Mouse (Mus musculus): ENCODE measurements around the gene Gstp3.

Gene Gstp3

DNA sequence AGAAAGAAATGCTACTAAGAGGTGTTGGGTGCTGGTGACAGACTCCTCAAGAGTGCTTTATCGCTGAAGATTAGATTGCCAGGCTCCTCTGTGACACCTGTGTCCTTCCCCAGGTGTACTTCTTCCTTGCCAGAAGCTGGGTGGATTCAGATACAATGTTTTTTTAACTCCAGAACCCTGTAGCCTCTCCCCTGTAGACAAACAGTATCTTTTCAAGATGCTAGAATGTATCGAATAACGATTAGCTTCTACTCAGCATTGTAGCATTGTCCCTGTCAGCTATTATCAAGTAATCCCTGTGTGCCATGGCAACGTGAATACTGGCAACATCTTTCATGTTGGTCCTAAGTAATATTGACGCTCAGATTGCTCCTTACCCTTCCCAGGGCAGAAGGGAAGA, 25.6 kb downstream of the Gstp3 start:
- no peak for DNase-seq

DNA sequence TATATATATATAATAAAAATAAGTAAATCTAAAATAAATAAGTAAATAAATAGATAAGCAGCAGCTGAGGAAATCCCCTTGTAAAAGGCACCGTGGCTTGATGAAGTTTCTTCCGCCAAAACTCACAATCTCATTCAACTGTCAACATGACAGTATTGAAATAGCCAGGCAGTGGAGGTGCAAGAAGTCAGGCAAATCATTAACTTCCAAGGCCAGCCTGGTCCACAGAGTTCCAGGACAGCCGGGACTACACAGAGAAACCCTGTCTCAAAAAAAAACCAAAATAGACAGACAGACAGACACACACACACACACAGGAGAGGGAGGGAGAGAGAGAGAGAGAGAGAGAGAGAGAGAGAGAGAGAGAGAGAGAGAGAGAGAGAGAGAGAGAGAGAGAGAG, 26.1 kb downstream of the Gstp3 start:
- no peak for DNase-seq

DNA sequence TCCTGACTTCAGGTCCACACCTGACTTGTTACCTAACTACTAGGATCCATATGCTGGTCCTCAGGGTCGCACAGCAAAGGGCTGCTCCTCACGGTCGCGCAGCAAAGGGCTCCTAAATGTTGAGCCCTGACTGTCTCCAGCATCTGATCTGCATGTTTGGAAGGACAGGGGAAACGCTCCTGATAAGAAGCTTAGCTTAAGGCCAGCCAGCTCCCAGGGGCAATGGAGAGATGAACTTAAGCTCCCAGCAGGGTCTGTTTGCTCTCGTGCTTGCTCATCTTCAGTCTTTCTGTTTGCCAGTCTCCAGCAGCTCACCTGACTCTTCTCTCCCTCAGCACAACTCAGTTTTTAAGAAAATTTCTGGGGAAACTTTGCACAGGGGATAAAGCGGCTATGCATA, 26.7 kb downstream of the Gstp3 start:
- DNase-seq: no peak

DNA sequence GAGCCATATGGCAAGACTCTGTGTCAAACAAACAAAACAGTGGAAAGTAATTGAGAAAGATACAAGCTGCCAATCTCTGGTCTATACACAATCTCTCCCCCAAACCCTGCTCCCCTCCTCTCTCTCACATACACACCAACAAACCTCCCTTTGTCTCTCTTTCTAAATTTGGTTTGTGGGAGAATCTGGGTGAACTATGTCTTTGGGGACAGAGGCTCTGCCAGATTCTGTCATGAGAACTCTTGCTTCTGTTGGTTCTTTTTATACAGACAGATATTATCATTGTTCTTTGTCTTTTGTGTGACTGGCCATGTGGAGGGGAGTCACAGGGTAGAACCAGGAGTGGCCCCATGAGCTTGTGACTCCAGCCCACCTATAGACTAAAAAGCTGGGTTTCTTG, 31.8 kb downstream of the Gstp3 start:
- DNase-seq: no peak

DNA sequence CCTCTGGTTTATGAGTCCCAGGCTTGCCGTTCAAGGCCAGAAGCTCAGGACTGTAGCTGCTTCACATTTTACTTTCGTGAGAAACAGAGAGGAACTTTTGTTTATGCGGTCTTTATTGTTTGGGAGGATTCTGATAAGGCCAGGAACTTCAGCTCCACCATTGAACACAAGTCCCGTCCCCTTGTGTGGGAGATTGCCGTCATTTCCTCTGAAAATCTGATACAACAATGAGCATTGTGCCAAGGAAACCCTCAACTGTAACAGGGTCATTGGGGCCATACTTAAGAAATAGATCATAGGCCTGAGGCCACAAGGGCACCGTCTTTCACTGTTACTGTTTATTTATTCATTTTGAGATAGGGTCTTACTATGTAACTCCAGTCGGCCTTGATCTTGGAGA, 36.2 kb downstream of the Gstp3 start:
- DNase-seq: no peak

DNA sequence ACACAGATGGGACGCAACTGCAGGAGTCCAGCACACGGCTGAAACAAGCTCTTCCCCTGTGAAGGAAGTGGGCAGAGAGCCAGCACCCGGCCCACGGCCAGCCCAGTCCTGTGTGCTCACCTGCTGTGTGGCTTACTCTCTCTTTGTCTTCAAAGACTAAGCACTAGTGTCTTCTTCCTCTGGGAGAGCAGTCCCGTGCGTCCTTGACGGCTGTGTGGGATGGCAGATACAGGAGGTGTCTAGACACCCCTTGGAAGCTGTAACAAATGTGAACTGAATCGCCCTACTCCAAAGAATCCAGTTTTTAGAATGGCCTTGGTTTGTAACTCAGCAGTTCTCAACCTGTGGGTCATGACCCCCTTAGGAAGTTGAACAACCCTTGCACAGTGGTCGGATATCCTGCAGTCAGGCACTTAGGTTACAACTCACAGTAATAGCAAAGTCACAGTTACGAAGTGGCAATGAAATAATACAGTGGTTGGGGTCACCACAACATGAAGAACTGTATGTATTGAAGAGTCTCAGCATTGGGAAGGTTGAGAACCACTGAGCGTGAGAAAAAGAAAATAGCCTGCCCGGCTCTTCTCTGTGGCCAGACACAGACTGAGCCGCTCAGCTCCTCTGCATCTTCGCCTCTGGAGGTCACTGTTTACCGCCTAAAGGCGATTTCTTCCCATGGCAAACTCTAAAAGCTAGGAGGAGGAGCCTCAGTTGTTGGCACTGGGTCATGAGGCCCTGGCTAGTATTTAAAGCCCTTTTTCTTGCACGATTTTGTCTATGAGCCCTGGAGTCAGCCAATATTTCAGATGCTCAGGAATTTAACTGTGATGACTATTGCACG, 40.4 kb downstream of the Gstp3 start:
- peak; percentile 63 for DNase-seq

- no peak for DNase-seq
Measured at GRCm38 (mm10) chr19:4017921-4018587, 41.3 kb downstream of the Gstp3 start.

GRCm38 (mm10) chr19:4015635-4016034, 43.7 kb downstream of the Gstp3 start:
- DNase-seq: no peak

DNA sequence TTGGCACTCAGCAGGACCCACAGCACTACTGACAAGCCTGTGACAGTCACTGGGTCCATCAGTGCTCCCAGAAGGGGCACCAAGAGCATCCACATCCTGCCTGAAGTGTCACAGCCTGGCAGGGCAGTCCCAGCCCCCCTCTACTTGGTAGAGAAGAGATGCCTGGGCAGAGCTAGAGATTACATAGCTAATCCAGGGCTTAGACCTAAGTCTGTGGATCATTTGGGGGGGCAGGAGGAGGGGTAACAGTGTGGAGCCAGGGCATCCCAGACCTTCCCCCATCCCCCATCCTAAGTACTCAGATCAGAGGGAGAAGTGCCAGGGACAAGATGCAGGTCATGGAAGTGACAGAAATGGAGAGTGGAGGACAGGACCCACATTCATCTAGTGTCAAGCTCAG, 44.6 kb downstream of the Gstp3 start:
- DNase-seq: no peak

DNA sequence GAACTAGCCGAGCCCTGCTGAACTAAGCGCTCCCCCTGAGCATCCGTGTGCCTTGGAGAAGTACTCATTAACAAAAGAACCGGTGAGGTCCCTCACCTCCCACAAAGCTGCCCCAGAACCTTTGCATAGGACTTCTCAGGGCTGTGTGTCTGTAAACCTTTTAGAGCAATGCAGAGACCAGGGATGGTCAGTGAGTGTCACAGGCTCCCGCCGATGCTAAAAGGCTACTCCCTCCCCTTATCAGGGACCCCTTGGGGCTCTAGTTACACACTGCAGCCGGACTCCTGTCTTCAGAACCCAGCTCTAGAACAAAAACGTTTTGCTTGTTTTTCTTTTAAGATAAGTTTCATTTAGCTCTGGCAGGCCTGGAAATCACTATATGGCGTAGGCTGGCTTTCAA, 46.3 kb downstream of the Gstp3 start:
- no peak for DNase-seq

GRCm38 (mm10) chr19:4012432-4013022, 46.8 kb downstream of the Gstp3 start, which contains the start of gene Ndufv1:
Gene Ndufv1 (minus strand): TSS chr19:4012806.
- peak; percentile 91 for DNase-seq

- DNase-seq: no peak
Measured at GRCm38 (mm10) chr19:4011086-4011485, 48.3 kb downstream of the Gstp3 start.

All from thymus, postnatal 4 days (tissue).